Mouse (Mus musculus) lung, postnatal 0 days (tissue): ENCODE data around the gene Iqcf5. TPM values are rescaled to one million over a fixed set of nuclear protein-coding genes. Genes with fewer than 3 reads are reported as not detected.

Experiments
- ATAC-seq: fragments of 200-750 bp; cut with Nextera tagmentation; 2 replicates; pipeline ENCODE4 v1.8.0; 2017; ENCODE audit warnings: moderate library complexity
- DNase-seq: peaks from one replicate; pipeline ENCODE4 v3.0.0-alpha.2; 2016; ENCODE audit warnings: low spot score
- H3K27ac ChIP-seq: fragments of 300-500 bp; sonication (generic); 2 replicates; pipeline ENCODE4 v1.5.1; 2014; ENCODE audit warnings: antibody characterized with exemption, mild to moderate bottlenecking, low read length, mixed read lengths
- H3K27me3 ChIP-seq: fragments of 300-500 bp; sonication (generic); replicated peaks from 2 replicates; pipeline ENCODE4 v1.6.1; 2014; ENCODE audit warnings: low read length, mixed read lengths; ENCODE audit not compliant: insufficient read depth
- H3K36me3 ChIP-seq: fragments of 300-500 bp; sonication (generic); 2 replicates; pipeline ENCODE4 v1.6.1; 2014; ENCODE audit warnings: low read length, mixed read lengths; ENCODE audit not compliant: insufficient read depth
- H3K4me1 ChIP-seq: fragments of 300-500 bp; sonication (generic); 2 replicates; pipeline ENCODE4 v1.6.1; 2014; ENCODE audit warnings: antibody characterized with exemption, low read depth, low read length, mixed read lengths; ENCODE audit not compliant: insufficient read depth
- H3K4me2 ChIP-seq: fragments of 300-500 bp; sonication (generic); replicated peaks from 2 replicates; pipeline ENCODE4 v1.6.1; 2014; ENCODE audit warnings: low read depth, mild to moderate bottlenecking, low read length, moderate library complexity, mixed read lengths
- H3K4me3 ChIP-seq: fragments of 300-500 bp; sonication (generic); 2 replicates; pipeline ENCODE4 v1.5.1; 2014; ENCODE audit warnings: low read depth, low read length
- H3K9ac ChIP-seq: fragments of 300-500 bp; sonication (generic); replicated peaks from 2 replicates; pipeline ENCODE4 v1.6.1; 2014; ENCODE audit warnings: low read depth, mild to moderate bottlenecking
- H3K9me3 ChIP-seq: fragments of 300-500 bp; sonication (generic); 2 replicates; pipeline ENCODE4 v1.6.1; 2016; ENCODE audit warnings: low read length, mixed read lengths
- CTCF ChIP-seq: IDR thresholded peaks from 2 replicates; pipeline ENCODE4 v1.5.1; 2016; ENCODE audit warnings: antibody characterized with exemption, mild to moderate bottlenecking
- EP300 ChIP-seq: IDR thresholded peaks from 2 replicates; pipeline ENCODE4 v1.6.1; 2016; ENCODE audit warnings: antibody characterized with exemption, mild to moderate bottlenecking, control low read depth
- WGBS: fragments of 180-500 bp; shearing (Covaris S2); extraction: QIAGEN DNeasy Blood & Tissue Kit; methylation state at CpG from one replicate; pipeline ENCODE4 v1.1.7; 2014; 5-methylcytosine and 5-hydroxymethylcytosine counted together
- polyA plus RNA-seq: library from polyadenylated mRNA; unstranded; fragments of >200 nt; fragmentation: Nextera tagmentation; extraction: Ambion mirVana; gene quantifications from 2 replicates; pipeline ENCODE4 v1.2.1, GENCODE M21; 2015

Gene Iqcf5
- polyA plus RNA-seq, 1 experiment from 2014 or later: not detected

GRCm38 (mm10) chr9:106534975-106535374 lies 20.6 kb downstream of the Iqcf5 start:
- Histone ChIP-seq H3K27ac (no peak overlapping the region), H3K27me3 (no peaks in the 10 kb centered on the region), H3K9ac (no peak overlapping the region), H3K36me3 (no peaks in the 10 kb centered on the region), H3K9me3 (no peaks in the 10 kb centered on the region), H3K4me3 (no peak overlapping the region), H3K4me2 (no peak overlapping the region), H3K4me1 (no peaks in the 10 kb centered on the region)
- DNase-seq: no peak
- WGBS: 87% methylated on average over 11 of the region's 11 CpGs
- TF ChIP-seq CTCF (no peak), EP300 (no peak)
- ATAC-seq: no peak

- H3K9me3 ChIP-seq: no peaks in the 10 kb centered on the region
- DNase-seq (no peak), ATAC-seq (no peak)
- no peaks in the 10 kb centered on the region for H3K36me3 ChIP-seq
- 88% methylated on average over 5 of the region's 5 CpGs for WGBS
- H3K27me3 ChIP-seq: no peaks in the 10 kb centered on the region
- no peak within 1 kb of the TSS for H3K9ac ChIP-seq
- H3K4me2 ChIP-seq: no peak within 1 kb of the TSS
- H3K4me1 ChIP-seq: no peaks in the 10 kb centered on the region
- no peak within 1 kb of the TSS for H3K27ac ChIP-seq
- no peak for TF ChIP-seq EP300
- no peak for TF ChIP-seq CTCF
- no peak within 1 kb of the TSS for H3K4me3 ChIP-seq
These were observed 47.2 kb downstream of the Iqcf5 start, which contains the start of gene Iqcf3 for GRCm38 (mm10) chr9:106561531-106561930. Iqcf3 (minus strand) TSS chr9:106561631.

- Histone ChIP-seq H3K27me3 (no peaks in the 10 kb centered on the region), H3K9me3 (no peaks in the 10 kb centered on the region), H3K27ac (no peak overlapping the region), H3K9ac (no peak overlapping the region), H3K4me2 (no peak overlapping the region), H3K4me3 (no peak overlapping the region), H3K4me1 (no peaks in the 10 kb centered on the region), H3K36me3 (no peaks in the 10 kb centered on the region)
- no peak for ATAC-seq
- DNase-seq: no peak
- no peak for TF ChIP-seq CTCF
- TF ChIP-seq EP300: no peak
- WGBS: 82% methylated on average over 11 of the region's 11 CpGs
These were observed 47.9 kb downstream of the Iqcf5 start for GRCm38 (mm10) chr9:106562291-106562690.

- no peaks in the 10 kb centered on the region for H3K36me3 ChIP-seq
- H3K4me3 ChIP-seq: no peak overlapping the region
- DNase-seq (no peak), ATAC-seq (no peak)
- no peaks in the 10 kb centered on the region for H3K27me3 ChIP-seq
- H3K4me2 ChIP-seq: no peak overlapping the region
- H3K27ac ChIP-seq: no peak overlapping the region
- H3K4me1 ChIP-seq: no peaks in the 10 kb centered on the region
- no peaks in the 10 kb centered on the region for H3K9me3 ChIP-seq
- WGBS: 76% methylated on average over 8 of the region's 8 CpGs
- no peak overlapping the region for H3K9ac ChIP-seq
- TF ChIP-seq CTCF (no peak), EP300 (no peak)
These were observed 49.7 kb downstream of the Iqcf5 start for GRCm38 (mm10) chr9:106564025-106564424.

Other genes with a start within 250 kb of the Iqcf5 start
- gene Poc1a, start 233.5 kb upstream of the Iqcf5 start, polyA plus RNA-seq: 9.7 and 9.9 TPM in 2 replicates
- gene Dusp7, start 145.9 kb upstream of the Iqcf5 start, polyA plus RNA-seq: 25.7 and 27.8 TPM in 2 replicates
- gene Rpl29, start 85.1 kb upstream of the Iqcf5 start, polyA plus RNA-seq: 656 and 737 TPM in 2 replicates
- 8.5 and 12.5 TPM in 2 replicates for gene Acy1, start 76.3 kb upstream of the Iqcf5 start, polyA plus RNA-seq
- 31.1 and 36.8 TPM in 2 replicates for gene Abhd14b, start 67.1 kb upstream of the Iqcf5 start, polyA plus RNA-seq
- 21.7 and 26.9 TPM in 2 replicates for gene Abhd14a, start 66.9 kb upstream of the Iqcf5 start, polyA plus RNA-seq
- 29.4 and 30.6 TPM in 2 replicates for gene Pcbp4, start 61.3 kb upstream of the Iqcf5 start, polyA plus RNA-seq
- gene Gpr62, start 48.6 kb upstream of the Iqcf5 start, polyA plus RNA-seq: 0.13 and 0.20 TPM in 2 replicates
- 19.4 and 21.7 TPM in 2 replicates for gene Rrp9, start 38.6 kb upstream of the Iqcf5 start, polyA plus RNA-seq
- gene Parp3, start 37.6 kb upstream of the Iqcf5 start, polyA plus RNA-seq: 21.5 and 24.0 TPM in 2 replicates
- not detected in 2 replicates for gene Iqcf1, start 14.6 kb upstream of the Iqcf5 start, polyA plus RNA-seq
- gene Iqcf3, start 47.1 kb downstream of the Iqcf5 start, polyA plus RNA-seq: not detected in 2 replicates
- gene Iqcf4, start 56.4 kb downstream of the Iqcf5 start, polyA plus RNA-seq: not detected in 2 replicates
- gene Iqcf6, start 112.0 kb downstream of the Iqcf5 start, polyA plus RNA-seq: not detected in 2 replicates
- gene Grm2, start 141.5 kb downstream of the Iqcf5 start, polyA plus RNA-seq: not detected in 2 replicates
- 63.5 and 67.7 TPM in 2 replicates for gene Tex264, start 171.4 kb downstream of the Iqcf5 start, polyA plus RNA-seq